Mouse (Mus musculus): ENCODE measurements around the gene Tdgf1. TPM values are rescaled to one million over a fixed set of nuclear protein-coding genes. Genes with fewer than 3 reads are reported as not detected.

The Tdgf1 gene
- polyA plus RNA-seq, 1 experiment: not detected

DNA sequence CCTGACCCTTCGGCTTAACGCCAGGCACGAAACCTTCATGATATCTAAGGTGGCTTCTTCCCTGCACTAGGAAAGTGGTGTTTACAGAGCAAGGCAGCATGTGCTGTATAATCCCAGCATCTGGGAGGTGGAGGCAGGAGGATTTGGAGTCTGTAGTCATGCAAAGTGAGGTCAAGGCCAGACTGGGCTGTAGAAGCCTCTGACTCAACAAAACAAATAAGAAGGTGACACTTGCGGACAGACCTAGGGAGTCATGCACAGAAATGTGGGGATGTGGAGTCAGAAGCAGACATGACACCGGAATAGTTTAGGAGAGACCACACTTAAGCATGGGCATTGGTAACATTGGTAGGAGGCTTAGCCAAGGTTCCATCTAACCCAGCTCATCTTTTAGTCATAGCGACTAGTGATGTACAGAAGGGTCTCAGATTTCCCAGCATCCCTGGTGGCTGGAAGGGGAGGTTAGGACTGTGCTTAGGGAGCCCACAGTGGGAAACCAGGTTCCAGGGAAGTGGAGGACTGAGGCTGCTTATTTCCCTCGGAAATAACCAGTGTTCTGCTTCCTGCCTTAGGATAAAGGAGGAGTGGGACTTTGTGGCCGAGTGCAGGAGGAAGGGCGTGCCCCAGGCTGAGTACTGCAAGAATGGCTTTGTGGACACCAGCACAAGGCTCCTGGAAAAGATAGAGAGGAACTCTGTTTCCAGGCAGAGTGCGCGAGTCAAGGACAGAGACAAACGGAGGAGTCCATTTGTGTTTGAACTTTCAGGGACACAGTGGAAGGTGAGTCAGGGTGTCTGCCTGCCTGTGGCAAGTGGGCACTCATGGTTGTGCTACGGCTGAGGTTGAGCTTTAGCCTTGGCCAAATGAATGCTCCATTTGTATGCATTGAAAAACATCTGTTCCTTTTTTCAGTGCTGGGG is 14.5 kb upstream of the Tdgf1 start:
- H3ac ChIP-seq (ENCODE audit: control insufficient read depth, insufficient read length, low read depth): no peak overlapping the region
- no peaks in the 10 kb centered on the region for H3K36me3 ChIP-seq (ENCODE audit: control insufficient read depth, insufficient read depth)
- H3K79me3 ChIP-seq (ENCODE audit: low read depth): no peaks in the 10 kb centered on the region
- H3K79me2 ChIP-seq (ENCODE audit: control insufficient read depth, insufficient read depth): no peaks in the 10 kb centered on the region
- H3K4me3 ChIP-seq (ENCODE audit: insufficient read depth, poor library complexity, severe bottlenecking): no peak overlapping the region
- peaks cover 12% of the 10 kb centered on the region for H3K27me3 ChIP-seq (ENCODE audit: control insufficient read depth, insufficient read depth, insufficient read length)
- TF ChIP-seq MYOG (IDR thresholded peaks at IDR 0.05; ENCODE audit: control insufficient read depth, extremely low read depth, insufficient read length) (no peak), FOSL1 (IDR thresholded peaks at IDR 0.05; ENCODE audit: insufficient read depth, low read length, poor library complexity, severe bottlenecking) (no peak), MAX (IDR thresholded peaks at IDR 0.05) (no peak), CEBPB (IDR thresholded peaks at IDR 0.05; ENCODE audit: low read depth) (no peak), MYOD1 (IDR thresholded peaks at IDR 0.05; ENCODE audit: control insufficient read depth, insufficient read length, low read depth) (no peak), USF1 (IDR thresholded peaks at IDR 0.05; ENCODE audit: low read depth) (no peak), CTCF (IDR thresholded peaks at IDR 0.05; ENCODE audit: control insufficient read depth, insufficient read depth, insufficient read length) (no peak)

DNA sequence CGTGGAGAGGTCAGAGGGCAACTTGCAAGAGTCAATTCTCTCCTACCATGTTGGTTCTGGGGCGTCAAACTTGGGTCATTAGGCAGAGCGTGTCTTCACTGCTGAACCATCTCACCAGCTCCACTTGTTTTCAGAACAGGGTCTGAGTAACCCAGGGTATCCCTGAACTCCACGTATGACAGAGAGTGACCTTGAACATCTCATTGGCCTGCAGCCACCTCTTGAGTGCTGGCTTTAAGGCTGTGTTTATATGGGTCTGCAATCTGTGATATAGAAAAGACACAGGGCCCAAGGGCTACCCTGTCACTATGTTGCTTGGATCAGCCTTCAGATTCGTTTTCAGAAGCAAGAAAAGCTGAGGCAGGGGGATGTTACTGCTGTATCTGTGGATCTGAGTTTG is 13.7 kb upstream of the Tdgf1 start:
- Histone ChIP-seq H3ac (ENCODE audit: control insufficient read depth, insufficient read length, low read depth) (no peak overlapping the region), H3K4me3 (ENCODE audit: insufficient read depth, poor library complexity, severe bottlenecking) (no peak overlapping the region), H3K36me3 (ENCODE audit: control insufficient read depth, insufficient read depth) (no peaks in the 10 kb centered on the region), H3K27me3 (ENCODE audit: control insufficient read depth, insufficient read depth, insufficient read length) (peaks cover 18% of the 10 kb centered on the region), H3K79me2 (ENCODE audit: control insufficient read depth, insufficient read depth) (no peaks in the 10 kb centered on the region), H3K79me3 (ENCODE audit: low read depth) (no peaks in the 10 kb centered on the region)
- no peak for TF ChIP-seq MYOD1 (IDR thresholded peaks at IDR 0.05; ENCODE audit: control insufficient read depth, insufficient read length, low read depth)
- no peak for TF ChIP-seq CEBPB (IDR thresholded peaks at IDR 0.05; ENCODE audit: low read depth)
- TF ChIP-seq FOSL1 (IDR thresholded peaks at IDR 0.05; ENCODE audit: insufficient read depth, low read length, poor library complexity, severe bottlenecking): no peak
- TF ChIP-seq CTCF (IDR thresholded peaks at IDR 0.05; ENCODE audit: control insufficient read depth, insufficient read depth, insufficient read length): no peak
- TF ChIP-seq MAX (IDR thresholded peaks at IDR 0.05): no peak
- TF ChIP-seq USF1 (IDR thresholded peaks at IDR 0.05; ENCODE audit: low read depth): no peak
- no peak for TF ChIP-seq MYOG (IDR thresholded peaks at IDR 0.05; ENCODE audit: control insufficient read depth, extremely low read depth, insufficient read length)

DNA sequence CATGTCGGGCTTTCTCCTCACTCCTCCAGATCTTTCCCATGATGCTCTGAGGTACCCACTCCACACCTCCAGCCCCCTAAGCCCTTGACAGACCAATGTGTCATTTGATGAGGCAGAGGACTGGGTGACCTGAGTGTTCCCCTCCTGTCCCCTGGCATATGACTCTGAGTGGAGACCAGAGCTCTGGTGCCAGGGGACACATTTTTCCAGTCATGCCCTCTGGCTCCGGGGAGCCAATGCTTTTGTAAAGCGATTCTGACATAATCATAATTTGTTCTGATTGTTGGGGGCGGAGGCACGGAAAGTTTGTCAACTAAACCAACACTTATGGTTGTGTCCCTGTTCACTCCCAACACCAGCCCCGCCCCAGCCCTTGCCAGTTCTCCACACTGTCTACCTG is 10.0 kb upstream of the Tdgf1 start:
- Histone ChIP-seq H3ac (ENCODE audit: control insufficient read depth, insufficient read length, low read depth) (no peak overlapping the region), H3K27me3 (ENCODE audit: control insufficient read depth, insufficient read depth, insufficient read length) (peaks cover 30% of the 10 kb centered on the region), H3K4me3 (ENCODE audit: insufficient read depth, poor library complexity, severe bottlenecking) (no peak overlapping the region), H3K79me3 (ENCODE audit: low read depth) (no peaks in the 10 kb centered on the region), H3K79me2 (ENCODE audit: control insufficient read depth, insufficient read depth) (no peaks in the 10 kb centered on the region), H3K36me3 (ENCODE audit: control insufficient read depth, insufficient read depth) (no peaks in the 10 kb centered on the region)
- TF ChIP-seq FOSL1 (IDR thresholded peaks at IDR 0.05; ENCODE audit: insufficient read depth, low read length, poor library complexity, severe bottlenecking) (no peak), MYOG (IDR thresholded peaks at IDR 0.05; ENCODE audit: control insufficient read depth, extremely low read depth, insufficient read length) (no peak), CTCF (IDR thresholded peaks at IDR 0.05; ENCODE audit: control insufficient read depth, insufficient read depth, insufficient read length) (no peak), MAX (IDR thresholded peaks at IDR 0.05) (no peak), MYOD1 (IDR thresholded peaks at IDR 0.05; ENCODE audit: control insufficient read depth, insufficient read length, low read depth) (no peak), USF1 (IDR thresholded peaks at IDR 0.05; ENCODE audit: low read depth) (no peak), CEBPB (IDR thresholded peaks at IDR 0.05; ENCODE audit: low read depth) (no peak)

DNA sequence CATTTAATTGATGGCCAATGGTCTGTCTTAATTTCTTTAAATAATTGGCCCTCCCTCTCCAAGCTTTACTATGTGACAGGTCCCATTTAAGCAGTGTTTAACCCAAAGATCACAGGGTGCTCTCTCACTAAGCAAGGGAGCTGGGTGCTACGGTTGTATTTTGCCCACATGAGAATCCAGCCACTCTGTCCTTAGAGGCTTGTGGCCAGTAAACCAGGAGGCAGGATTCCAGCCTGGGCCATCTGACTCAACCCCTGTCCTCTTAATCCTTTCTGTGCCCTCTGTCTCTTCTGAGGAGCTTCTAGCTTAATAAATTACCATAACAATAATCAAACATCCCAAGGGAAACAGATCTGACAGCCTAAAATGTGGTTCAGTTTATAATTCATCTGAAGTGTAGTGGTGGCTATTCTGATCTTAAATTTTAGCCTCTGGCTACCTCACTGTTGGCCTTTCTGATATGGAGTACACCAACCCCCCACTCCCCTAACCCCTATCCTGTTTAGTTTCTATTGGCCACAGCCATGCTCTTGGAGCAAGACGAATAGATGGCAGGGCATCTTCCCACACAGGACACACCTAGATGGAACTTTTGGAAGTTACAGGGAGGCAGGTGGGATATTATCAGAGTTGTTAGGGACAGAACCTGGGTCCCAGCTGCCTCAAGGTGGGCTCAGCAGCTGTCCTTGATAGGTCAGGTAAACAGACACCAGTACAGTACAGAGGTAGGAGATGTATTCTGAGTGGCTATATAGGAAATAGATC is 8.9 kb upstream of the Tdgf1 start:
- Histone ChIP-seq H3K79me3 (ENCODE audit: low read depth) (no peaks in the 10 kb centered on the region), H3K79me2 (ENCODE audit: control insufficient read depth, insufficient read depth) (no peaks in the 10 kb centered on the region), H3K36me3 (ENCODE audit: control insufficient read depth, insufficient read depth) (no peaks in the 10 kb centered on the region), H3K27me3 (ENCODE audit: control insufficient read depth, insufficient read depth, insufficient read length) (peaks cover 30% of the 10 kb centered on the region), H3K4me3 (ENCODE audit: insufficient read depth, poor library complexity, severe bottlenecking) (no peak overlapping the region), H3ac (ENCODE audit: control insufficient read depth, insufficient read length, low read depth) (no peak overlapping the region)
- TF ChIP-seq CEBPB (IDR thresholded peaks at IDR 0.05; ENCODE audit: low read depth): no peak
- no peak for TF ChIP-seq MYOD1 (IDR thresholded peaks at IDR 0.05; ENCODE audit: control insufficient read depth, insufficient read length, low read depth)
- no peak for TF ChIP-seq USF1 (IDR thresholded peaks at IDR 0.05; ENCODE audit: low read depth)
- TF ChIP-seq FOSL1 (IDR thresholded peaks at IDR 0.05; ENCODE audit: insufficient read depth, low read length, poor library complexity, severe bottlenecking): no peak
- no peak for TF ChIP-seq CTCF (IDR thresholded peaks at IDR 0.05; ENCODE audit: control insufficient read depth, insufficient read depth, insufficient read length)
- no peak for TF ChIP-seq MYOG (IDR thresholded peaks at IDR 0.05; ENCODE audit: control insufficient read depth, extremely low read depth, insufficient read length)
- no peak for TF ChIP-seq MAX (IDR thresholded peaks at IDR 0.05)

DNA sequence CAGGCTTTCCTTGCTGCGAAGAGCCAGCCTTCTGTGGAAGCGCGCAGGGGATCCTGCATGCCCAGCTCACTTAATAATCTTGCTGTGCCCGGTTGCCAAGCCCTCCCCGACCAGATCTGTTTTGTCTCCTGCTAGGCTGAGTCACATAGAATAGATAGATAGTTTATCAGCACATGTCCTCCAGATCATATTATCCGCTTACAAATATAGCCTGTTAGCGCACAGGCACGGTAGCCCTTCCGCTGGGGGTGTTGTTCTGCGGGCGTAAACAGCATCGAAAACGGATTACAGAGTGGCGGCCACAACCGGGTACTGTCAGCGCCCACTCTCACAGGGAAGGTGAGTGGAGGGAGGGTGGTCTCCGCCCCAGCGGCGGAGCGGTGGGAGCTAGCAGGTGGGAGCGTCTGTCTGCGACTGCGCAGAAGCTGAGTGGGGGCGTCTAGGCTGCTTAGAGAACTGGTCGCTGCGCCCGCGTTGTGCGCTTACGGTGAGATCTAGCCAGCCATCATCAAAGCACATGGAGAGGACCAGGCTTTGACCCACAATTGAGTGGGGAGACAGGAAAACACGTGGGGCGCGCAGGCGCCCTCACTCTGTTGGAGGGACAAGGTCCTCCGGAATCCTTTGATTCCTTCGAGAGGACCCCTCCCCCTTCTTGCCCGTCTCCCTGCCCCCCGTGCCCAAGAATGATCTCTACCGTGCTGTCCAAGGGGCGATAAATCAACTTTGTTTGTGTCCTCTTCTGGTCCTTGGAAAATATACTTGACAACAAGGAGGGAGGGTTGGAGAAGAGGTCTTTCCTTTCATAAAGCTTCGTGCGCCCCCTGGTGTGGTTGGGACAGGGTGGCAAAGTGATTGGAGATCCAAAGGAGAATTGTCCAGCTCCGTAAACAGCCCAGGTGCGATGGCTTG is 7.8 kb upstream of the Tdgf1 start:
- TF ChIP-seq MYOD1 (IDR thresholded peaks at IDR 0.05; ENCODE audit: control insufficient read depth, insufficient read length, low read depth): no peak
- TF ChIP-seq CTCF (IDR thresholded peaks at IDR 0.05; ENCODE audit: control insufficient read depth, insufficient read depth, insufficient read length): no peak
- no peak for TF ChIP-seq FOSL1 (IDR thresholded peaks at IDR 0.05; ENCODE audit: insufficient read depth, low read length, poor library complexity, severe bottlenecking)
- TF ChIP-seq MYOG (IDR thresholded peaks at IDR 0.05; ENCODE audit: control insufficient read depth, extremely low read depth, insufficient read length): no peak
- no peak for TF ChIP-seq MAX (IDR thresholded peaks at IDR 0.05)
- no peak for TF ChIP-seq USF1 (IDR thresholded peaks at IDR 0.05; ENCODE audit: low read depth)
- H3K79me3 ChIP-seq (ENCODE audit: low read depth): no peaks in the 10 kb centered on the region
- no peaks in the 10 kb centered on the region for H3K79me2 ChIP-seq (ENCODE audit: control insufficient read depth, insufficient read depth)
- H3K4me3 ChIP-seq (ENCODE audit: insufficient read depth, poor library complexity, severe bottlenecking): no peak overlapping the region
- H3K27me3 ChIP-seq (ENCODE audit: control insufficient read depth, insufficient read depth, insufficient read length): peaks cover 30% of the 10 kb centered on the region
- no peak overlapping the region for H3ac ChIP-seq (ENCODE audit: control insufficient read depth, insufficient read length, low read depth)
- H3K36me3 ChIP-seq (ENCODE audit: control insufficient read depth, insufficient read depth): no peaks in the 10 kb centered on the region
